Mouse (Mus musculus) layer of hippocampus, adult 9-10 months (tissue): ENCODE results near the gene Dedd2.
"Not testable (repeated sequence)": the region's sequence is repeated elsewhere in the genome, so short reads cannot be mapped to it uniquely, and the experiment has no call there.

ENCODE experiments used
- DNase-seq: peaks from one replicate; pipeline ENCODE4 v3.0.0; 2022; ENCODE audit warnings: low spot score

The Dedd2 gene

DNA sequence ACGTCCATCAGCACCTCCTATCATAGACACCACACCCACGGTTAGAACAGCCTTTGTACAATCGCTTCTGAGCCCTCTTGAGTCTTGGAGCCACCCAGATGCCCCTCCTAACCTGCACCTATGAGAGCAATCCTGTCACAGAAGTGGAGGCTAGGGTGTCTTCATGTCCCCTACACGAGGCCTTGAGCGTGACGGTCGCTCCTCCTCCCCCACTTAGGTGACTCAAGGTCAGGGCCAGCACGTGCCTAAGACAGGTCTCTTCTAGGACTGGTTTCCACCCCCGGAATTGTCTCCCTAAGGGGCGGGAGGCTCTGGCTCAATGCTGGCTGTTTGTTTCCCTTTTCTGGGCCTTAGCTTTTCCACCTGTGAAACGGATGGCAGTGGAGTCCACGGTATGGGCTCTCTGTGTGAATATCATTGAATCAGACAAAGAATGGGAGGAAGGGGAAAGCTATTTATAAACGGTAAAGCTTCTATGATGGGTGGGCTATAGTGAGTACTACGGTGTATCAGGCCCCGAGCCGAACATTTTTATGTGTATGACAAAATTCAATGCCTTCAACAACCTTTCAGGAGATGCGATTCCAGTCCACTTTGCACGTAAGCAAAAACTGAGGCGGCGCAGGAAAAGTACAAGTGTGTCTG is at the start of gene Dedd2:
Dedd2 (minus strand) TSS at position 159 of the 645 bp plus-strand sequence.
- no peak for DNase-seq

DNA sequence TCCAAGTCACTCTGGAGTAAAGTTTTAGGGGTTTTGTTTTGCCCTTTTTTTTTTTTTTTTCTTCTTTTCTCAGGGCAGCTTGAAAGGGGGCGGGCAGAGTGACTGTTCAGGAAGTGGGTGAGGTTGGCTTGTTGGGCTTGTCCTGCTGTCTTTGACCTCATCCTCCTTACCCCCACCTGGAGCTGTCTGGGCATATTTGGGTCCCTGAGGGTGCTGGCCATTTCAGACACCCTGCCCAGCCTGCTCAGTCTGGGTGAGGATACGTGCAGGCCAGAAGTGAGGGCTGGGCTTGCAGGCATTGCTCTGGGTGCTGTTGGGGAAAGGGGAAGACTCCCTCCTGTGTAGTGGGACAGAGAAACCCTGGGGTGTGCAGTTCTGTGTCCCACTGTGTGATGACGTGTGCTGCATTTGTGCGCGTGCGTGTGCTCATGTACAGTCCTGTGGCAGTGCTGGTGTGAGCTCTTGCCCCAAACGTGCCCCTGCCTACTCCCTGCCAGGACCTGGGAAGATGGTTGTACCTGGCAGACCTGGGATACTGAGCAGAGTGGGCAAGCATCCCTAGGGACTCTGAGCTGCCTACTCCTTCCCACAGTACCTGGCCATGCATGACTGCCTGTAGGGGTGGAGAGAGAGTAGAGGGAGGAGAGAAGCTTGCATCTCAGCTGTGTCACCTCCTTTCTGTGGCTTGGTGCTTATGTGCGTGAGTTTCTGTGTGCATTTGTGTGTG is 49.3 kb upstream of the Dedd2 start:
- DNase-seq, result no peak

DNA sequence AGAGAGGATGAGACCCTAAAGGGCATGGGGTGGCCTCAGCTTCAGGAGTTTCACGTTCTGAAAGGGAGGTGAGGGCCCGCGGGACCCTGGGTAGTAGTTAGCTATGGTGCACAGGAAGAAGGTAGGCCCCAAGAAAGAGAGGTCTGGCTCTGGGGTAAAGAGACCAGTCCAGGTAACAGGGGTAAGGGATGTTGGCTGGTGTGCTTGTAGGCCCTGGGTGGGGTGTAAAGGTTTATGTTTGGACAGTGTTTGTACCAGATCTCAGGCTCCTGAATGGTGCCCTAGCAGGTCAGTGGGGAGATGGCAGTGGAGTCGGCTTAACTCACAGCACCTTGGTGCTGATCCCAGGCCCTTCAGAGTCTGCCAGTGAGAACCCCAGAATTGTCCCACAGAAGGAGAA is 48.6 kb upstream of the Dedd2 start:
- DNase-seq, result no peak

DNA sequence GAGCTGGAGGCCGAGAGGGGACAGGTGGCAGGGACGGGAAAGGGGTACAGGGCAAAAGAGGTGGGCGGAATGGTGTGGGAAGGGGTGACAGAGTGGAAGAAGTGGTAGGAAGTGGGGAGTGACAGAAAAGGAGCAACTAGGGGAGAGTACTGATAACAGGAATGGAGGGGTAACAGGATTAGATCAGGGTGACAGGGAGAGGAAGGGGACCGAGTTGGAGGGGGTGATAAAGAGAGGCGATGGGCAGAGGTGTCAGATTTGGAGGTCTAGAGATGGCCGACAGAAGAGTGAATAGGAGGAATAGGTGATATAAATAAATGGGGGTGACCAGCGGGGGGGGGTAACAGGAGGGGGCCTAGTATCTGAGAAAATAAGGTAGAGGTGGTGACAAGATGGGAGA is 48.2 kb upstream of the Dedd2 start:
- no peak for DNase-seq

DNA sequence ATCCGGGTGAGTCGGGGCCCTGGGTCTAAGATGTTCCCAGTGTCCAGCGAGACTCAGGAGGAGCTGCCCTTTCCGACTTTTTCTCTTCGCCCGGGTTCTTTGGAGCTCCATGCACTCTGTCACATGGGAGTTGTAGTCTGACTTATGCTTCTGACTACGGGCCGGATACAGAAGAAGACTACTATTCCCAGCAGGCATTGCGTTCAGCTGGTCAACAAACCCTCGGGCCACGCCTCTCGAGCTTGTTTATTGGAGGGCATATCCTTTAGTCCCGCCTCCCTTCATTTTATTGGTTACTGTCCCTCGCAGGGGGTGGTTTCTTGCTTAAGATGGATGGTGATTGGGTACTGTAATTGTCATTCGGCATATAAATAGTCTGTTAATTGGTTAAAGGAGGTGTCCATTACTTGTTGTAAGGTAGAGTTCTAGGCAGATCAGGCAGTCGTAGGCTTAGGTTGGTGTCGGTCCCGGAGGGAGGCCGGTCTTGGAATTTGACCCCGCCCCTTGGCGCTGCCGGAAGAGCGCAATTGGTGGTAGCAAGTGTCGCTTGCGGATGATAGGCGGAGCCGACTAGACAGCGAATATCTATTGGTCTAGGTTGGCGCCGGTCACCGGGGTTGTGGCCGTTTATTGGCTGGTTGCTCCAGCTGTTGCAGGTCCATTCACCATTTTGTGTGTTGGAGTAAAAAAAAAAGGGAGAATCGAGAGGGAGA is 47.5 kb upstream of the Dedd2 start:
- DNase-seq, result peak; percentile 100

- peak; percentile 100 for DNase-seq
Measured at GRCm38 (mm10) chr7:25267301-25267750, 46.9 kb upstream of the Dedd2 start, which contains the start of gene Cic. Gene Cic (plus strand): TSS chr7:25267704.

DNA sequence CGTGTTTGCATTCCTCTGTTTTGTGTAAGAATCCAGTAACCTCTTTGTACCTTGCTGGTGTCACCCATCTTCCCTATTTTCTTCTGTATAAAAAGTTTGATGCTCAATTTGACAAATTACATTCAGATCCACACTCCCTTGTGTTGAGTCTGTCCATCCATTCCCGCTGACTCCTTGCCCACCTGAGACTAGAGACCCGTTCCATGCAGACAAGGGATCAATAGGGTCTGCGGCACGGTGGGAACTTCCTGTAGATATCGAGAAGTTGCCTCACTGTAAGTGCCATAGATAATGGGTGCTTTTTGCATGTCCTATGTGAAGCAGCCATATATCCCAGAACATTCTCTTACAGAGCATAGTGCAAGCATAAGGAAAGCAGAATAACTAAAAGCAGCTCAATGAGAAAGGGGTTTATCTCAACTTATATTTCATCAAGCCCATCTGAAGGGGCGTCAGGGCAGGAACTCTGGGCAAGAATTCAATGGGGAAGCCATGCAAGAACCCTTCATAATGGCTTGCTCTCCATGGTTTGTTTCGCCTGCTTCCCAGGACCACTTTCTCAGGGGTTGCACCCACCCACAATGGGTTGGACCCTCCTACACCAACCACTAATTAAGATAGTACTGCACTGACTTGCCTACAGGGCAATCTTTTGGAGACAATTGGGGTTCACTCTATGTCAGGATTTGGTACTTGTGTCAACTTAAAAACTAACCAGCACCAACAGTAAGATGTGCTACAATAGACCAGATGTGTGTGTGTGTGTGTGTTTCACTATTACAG is 46.0 kb upstream of the Dedd2 start:
- DNase-seq, result no peak

- not testable (repeated sequence) for DNase-seq
Measured at GRCm38 (mm10) chr7:25265743-25266142, 45.3 kb upstream of the Dedd2 start.

GRCm38 (mm10) chr7:25263968-25264870 is 43.8 kb upstream of the Dedd2 start:
- DNase-seq, result no peak

DNA sequence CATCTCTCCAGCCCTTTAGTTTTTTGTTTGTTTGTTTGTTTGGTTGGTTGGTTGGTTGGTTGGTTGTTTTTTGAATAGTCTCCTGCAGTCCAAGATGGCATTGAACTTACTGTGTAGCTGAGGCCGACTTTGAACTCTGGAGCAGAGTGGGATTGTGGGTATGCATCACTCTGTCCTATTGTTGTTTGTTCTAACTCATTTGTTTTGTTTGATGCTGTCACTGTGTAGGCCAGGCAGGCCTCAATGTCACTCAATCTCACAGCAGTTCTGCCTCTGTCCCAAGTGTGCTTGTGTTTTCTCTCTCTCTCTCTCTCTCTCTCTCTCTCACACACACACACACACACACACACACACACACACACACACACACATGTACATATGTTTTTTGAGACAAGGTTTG is 41.5 kb upstream of the Dedd2 start:
- no peak for DNase-seq

DNA sequence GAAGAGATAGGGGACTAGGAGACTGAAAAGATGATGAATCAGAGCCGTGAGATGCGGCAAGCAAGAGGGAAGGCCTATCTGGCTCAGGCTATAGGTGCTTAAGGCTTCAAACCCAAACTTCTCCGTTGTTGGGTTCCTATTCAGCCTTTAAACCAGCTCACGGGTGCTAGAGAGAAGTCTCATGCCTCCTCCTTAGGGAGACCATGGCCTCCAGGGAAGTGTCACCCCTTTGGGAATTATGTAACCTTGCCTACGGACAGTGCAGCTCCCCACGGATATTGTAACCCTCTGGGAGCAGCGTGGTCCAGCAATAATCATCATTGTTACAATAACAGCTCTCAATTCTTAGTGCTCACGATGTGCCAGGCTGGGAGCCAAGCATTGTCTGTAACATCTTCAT is 31.4 kb upstream of the Dedd2 start:
- no peak for DNase-seq

GRCm38 (mm10) chr7:25251071-25251791 is 30.8 kb upstream of the Dedd2 start:
- DNase-seq, result no peak

DNA sequence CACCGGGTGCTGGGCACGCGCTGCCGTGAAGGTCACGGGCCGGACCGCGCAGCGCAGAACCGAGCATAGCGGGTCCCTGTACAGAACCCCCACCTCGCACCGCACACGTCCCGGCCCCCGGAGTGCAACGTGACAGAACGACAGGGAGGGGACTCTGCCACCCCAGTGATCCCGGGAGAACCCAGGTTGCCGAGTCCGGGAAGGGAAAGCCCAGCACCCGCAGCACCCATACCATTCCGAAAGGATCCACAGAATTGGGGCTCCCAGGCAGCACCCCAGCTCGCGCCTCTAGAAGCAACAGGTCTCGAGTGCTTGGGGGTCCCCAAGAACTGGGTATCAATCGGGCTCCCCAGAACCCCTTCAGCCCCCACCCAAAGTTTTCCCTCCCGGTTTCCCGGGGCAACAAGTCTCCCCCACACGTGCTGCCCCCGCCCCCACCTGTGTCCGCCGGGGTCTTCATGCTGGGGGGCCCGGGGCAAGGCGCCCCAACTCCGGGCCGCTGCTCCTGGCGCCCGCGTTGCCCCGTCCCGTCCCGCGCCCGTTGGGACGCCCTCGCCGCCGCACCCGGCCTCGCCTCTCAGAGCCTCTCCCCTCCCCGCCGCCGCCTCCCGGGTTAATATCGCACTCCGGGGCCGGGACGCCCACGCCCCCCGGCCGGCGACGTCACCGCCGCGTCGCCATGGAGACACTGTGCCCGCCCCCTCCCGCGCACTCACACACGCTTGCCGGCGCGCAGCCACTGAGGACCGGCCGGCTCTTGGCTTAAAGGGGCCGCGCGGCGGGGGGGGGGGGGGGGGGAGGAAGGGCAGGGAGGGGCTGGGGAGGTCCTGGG is 29.9 kb upstream of the Dedd2 start, which contains the start of gene Erf:
Erf (minus strand) TSS at position 621 of the 832 bp plus-strand sequence.
- peak; percentile 85 for DNase-seq

GRCm38 (mm10) chr7:25249314-25250140 is 29.1 kb upstream of the Dedd2 start:
- no peak for DNase-seq

- no peak for DNase-seq
Measured at GRCm38 (mm10) chr7:25248846-25249313, 28.5 kb upstream of the Dedd2 start.

DNA sequence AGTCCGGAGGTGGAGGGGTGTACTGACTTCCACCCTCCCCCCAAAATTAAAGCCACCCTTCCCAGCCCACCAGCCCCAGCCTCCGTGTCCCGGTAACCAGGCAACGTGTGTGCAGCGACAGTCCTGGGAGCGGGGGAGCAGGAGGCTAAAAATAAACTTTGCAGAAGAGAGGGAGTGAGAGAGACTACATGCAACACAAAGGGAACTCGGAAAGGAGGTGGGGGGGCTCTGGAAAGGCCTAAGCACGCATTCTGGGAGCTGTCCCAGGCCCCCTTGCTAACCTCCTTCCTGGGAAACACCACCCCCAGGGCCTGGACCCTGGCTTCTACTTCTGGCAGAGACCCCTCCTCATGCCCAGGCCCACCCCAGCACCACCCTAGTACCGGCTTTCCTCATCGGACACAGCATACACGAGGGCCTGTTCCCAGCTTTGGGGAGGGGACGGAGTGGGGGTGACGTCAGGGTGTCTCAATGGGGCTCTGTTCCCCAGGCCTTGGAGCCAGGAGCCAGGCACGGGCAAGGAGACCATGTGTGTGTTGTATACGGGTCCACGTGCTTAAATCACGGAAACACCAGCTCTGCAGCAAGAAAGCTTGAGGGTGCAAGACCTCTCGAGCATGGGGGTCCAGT is 27.7 kb upstream of the Dedd2 start:
- DNase-seq, result no peak

- no peak for DNase-seq
Measured at GRCm38 (mm10) chr7:25247498-25247897, 27.1 kb upstream of the Dedd2 start.

GRCm38 (mm10) chr7:25246759-25247137 is 26.3 kb upstream of the Dedd2 start:
- DNase-seq, result no peak
